Mouse (Mus musculus) liver, postnatal 0 days (tissue): ENCODE data around the gene Fabp3.

Experiments
- CTCF ChIP-seq: sonication (generic); IDR thresholded peaks from 2 replicates; pipeline ENCODE4 v1.5.1; 2016; ENCODE audit warnings: antibody characterized with exemption, low read depth
- EP300 ChIP-seq: IDR thresholded peaks from 2 replicates; pipeline ENCODE4 v1.6.1; 2016; ENCODE audit warnings: antibody characterized with exemption, low read depth, mild to moderate bottlenecking

DNA sequence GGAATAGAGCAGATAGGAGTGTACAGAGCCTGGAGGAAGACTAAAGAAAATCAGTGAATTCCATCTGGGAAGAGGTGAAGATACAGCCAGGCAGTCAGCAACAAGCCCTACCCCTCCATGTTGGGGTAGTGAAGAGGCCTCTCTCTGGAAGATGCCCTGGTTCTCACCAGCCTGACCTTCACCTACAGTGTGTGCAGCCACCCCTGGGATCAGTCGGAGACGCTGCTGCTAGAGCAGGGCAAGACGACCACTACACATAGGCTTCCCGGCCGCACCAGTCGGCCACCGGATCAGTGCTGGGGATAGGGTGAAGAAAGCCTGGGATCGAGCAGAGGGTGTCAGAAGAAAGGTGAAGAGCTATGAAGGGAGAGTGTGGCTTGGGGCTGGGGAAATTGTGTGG is 859 bp downstream of the Fabp3 start:
- TF ChIP-seq CTCF (no peak), EP300 (no peak)
